Mouse (Mus musculus): Measurements from ENCODE around the gene Gdpd4. TPM values are rescaled to one million over a fixed set of nuclear protein-coding genes. Genes with fewer than 3 reads are reported as not detected.

The Gdpd4 gene
- not detected for polyA plus RNA-seq (2014; fragmentation: Illumina TruSeq; extraction: RNeasy Lipid Tissue Mini Kit (QIAGEN cat#74804); ENCODE audit: low read depth, low replicate concordance)

DNA sequence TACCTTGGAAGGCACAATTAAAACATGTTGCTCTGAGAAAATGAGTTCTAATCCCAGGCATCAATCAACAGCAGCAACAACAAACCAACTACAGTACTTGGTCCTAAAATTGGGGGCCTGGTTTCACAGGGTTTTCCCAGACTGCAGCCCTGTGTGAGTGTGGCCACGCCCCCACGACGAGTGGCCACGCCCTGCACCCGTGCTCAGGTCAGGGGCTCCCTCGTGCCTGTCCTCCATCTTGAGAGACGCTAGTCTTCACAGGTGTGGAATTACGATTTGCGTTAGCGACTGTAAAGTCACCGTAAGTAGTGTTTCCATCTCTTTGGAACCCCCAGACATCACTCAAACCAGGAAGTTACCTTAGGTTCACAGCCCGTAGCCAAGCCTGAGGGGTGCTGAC, at the start of gene Gdpd4:
Gene Gdpd4 (plus strand): TSS at position 214 of the 400 bp plus-strand sequence.

Other genes with a start within 250 kb of the Gdpd4 start
- 61.8 TPM for gene Clns1a, start 223.3 kb upstream of the Gdpd4 start, polyA plus RNA-seq (2014; fragmentation: Illumina TruSeq; extraction: RNeasy Lipid Tissue Mini Kit (QIAGEN cat#74804); ENCODE audit: low read depth, low replicate concordance)
- 65.1 TPM for gene Aqp11, start 181.7 kb upstream of the Gdpd4 start, polyA plus RNA-seq (2014; fragmentation: Illumina TruSeq; extraction: RNeasy Lipid Tissue Mini Kit (QIAGEN cat#74804); ENCODE audit: low read depth, low replicate concordance)
- gene Pak1, start 131.4 kb upstream of the Gdpd4 start, polyA plus RNA-seq (2014; fragmentation: Illumina TruSeq; extraction: RNeasy Lipid Tissue Mini Kit (QIAGEN cat#74804); ENCODE audit: low read depth, low replicate concordance) = 58.6 TPM
- gene Myo7a, start 199.6 kb downstream of the Gdpd4 start, polyA plus RNA-seq (2014; fragmentation: Illumina TruSeq; extraction: RNeasy Lipid Tissue Mini Kit (QIAGEN cat#74804); ENCODE audit: low read depth, low replicate concordance) = 2.5 TPM
- not detected for gene Omp, start 225.5 kb downstream of the Gdpd4 start, polyA plus RNA-seq (2014; fragmentation: Illumina TruSeq; extraction: RNeasy Lipid Tissue Mini Kit (QIAGEN cat#74804); ENCODE audit: low read depth, low replicate concordance)